Mouse (Mus musculus): Measurements from ENCODE around the gene Olfr568. TPM values are rescaled to one million over a fixed set of nuclear protein-coding genes. Genes with fewer than 3 reads are reported as not detected.

The Olfr568 gene
- polyA plus RNA-seq, 1 experiment from 2014 or later = not detected

Other genes with a start within 250 kb of the Olfr568 start
- gene Olfr554, start 238.7 kb upstream of the Olfr568 start, polyA plus RNA-seq (2015; fragmentation: Nextera tagmentation; extraction: Ambion mirVana) = not detected in 2 replicates
- gene Olfr555, start 218.3 kb upstream of the Olfr568 start, polyA plus RNA-seq (2015; fragmentation: Nextera tagmentation; extraction: Ambion mirVana) = not detected in 2 replicates
- not detected in 2 replicates for gene Olfr556, start 212.2 kb upstream of the Olfr568 start, polyA plus RNA-seq (2015; fragmentation: Nextera tagmentation; extraction: Ambion mirVana)
- gene Trim68, start 189.8 kb upstream of the Olfr568 start, polyA plus RNA-seq (2015; fragmentation: Nextera tagmentation; extraction: Ambion mirVana) = 6.6 and 6.7 TPM in 2 replicates
- gene Olfr557, start 181.2 kb upstream of the Olfr568 start, polyA plus RNA-seq (2015; fragmentation: Nextera tagmentation; extraction: Ambion mirVana) = not detected in 2 replicates
- gene Olfr558, start 174.9 kb upstream of the Olfr568 start, polyA plus RNA-seq (2015; fragmentation: Nextera tagmentation; extraction: Ambion mirVana) = not detected in 2 replicates
- not detected in 2 replicates for gene Olfr33, start 158.1 kb upstream of the Olfr568 start, polyA plus RNA-seq (2015; fragmentation: Nextera tagmentation; extraction: Ambion mirVana)
- not detected in 2 replicates for gene Olfr559, start 149.6 kb upstream of the Olfr568 start, polyA plus RNA-seq (2015; fragmentation: Nextera tagmentation; extraction: Ambion mirVana)
- not detected in 2 replicates for gene Olfr560, start 117.8 kb upstream of the Olfr568 start, polyA plus RNA-seq (2015; fragmentation: Nextera tagmentation; extraction: Ambion mirVana)
- gene Olfr78, start 117.7 kb upstream of the Olfr568 start, polyA plus RNA-seq (2015; fragmentation: Nextera tagmentation; extraction: Ambion mirVana) = 0.05 and 0.14 TPM in 2 replicates
- gene Olfr561, start 105.9 kb upstream of the Olfr568 start, polyA plus RNA-seq (2015; fragmentation: Nextera tagmentation; extraction: Ambion mirVana) = not detected in 2 replicates
- not detected in 2 replicates for gene Olfr564, start 73.6 kb upstream of the Olfr568 start, polyA plus RNA-seq (2015; fragmentation: Nextera tagmentation; extraction: Ambion mirVana)
- not detected in 2 replicates for gene Olfr566, start 18.4 kb upstream of the Olfr568 start, polyA plus RNA-seq (2015; fragmentation: Nextera tagmentation; extraction: Ambion mirVana)
- not detected in 2 replicates for gene Olfr569, start 13.8 kb downstream of the Olfr568 start, polyA plus RNA-seq (2015; fragmentation: Nextera tagmentation; extraction: Ambion mirVana)
- 0.13 TPM in 1 of 2 replicates, not detected in the other for gene Olfr570, start 17.5 kb downstream of the Olfr568 start, polyA plus RNA-seq (2015; fragmentation: Nextera tagmentation; extraction: Ambion mirVana)
- gene Olfr571, start 40.4 kb downstream of the Olfr568 start, polyA plus RNA-seq (2015; fragmentation: Nextera tagmentation; extraction: Ambion mirVana) = not detected in 2 replicates
- not detected in 2 replicates for gene Olfr572, start 47.3 kb downstream of the Olfr568 start, polyA plus RNA-seq (2015; fragmentation: Nextera tagmentation; extraction: Ambion mirVana)
- not detected in 2 replicates for gene Olfr573-ps1, start 65.5 kb downstream of the Olfr568 start, polyA plus RNA-seq (2015; fragmentation: Nextera tagmentation; extraction: Ambion mirVana)
- gene Olfr574, start 71.3 kb downstream of the Olfr568 start, polyA plus RNA-seq (2015; fragmentation: Nextera tagmentation; extraction: Ambion mirVana) = not detected in 2 replicates
- gene Olfr575, start 81.7 kb downstream of the Olfr568 start, polyA plus RNA-seq (2015; fragmentation: Nextera tagmentation; extraction: Ambion mirVana) = not detected in 2 replicates
- gene Olfr576, start 85.5 kb downstream of the Olfr568 start, polyA plus RNA-seq (2015; fragmentation: Nextera tagmentation; extraction: Ambion mirVana) = not detected in 2 replicates
- not detected in 2 replicates for gene Olfr577, start 98.8 kb downstream of the Olfr568 start, polyA plus RNA-seq (2015; fragmentation: Nextera tagmentation; extraction: Ambion mirVana)
- gene Olfr578, start 112.2 kb downstream of the Olfr568 start, polyA plus RNA-seq (2015; fragmentation: Nextera tagmentation; extraction: Ambion mirVana) = not detected in 2 replicates
- gene Olfr582, start 160.9 kb downstream of the Olfr568 start, polyA plus RNA-seq (2015; fragmentation: Nextera tagmentation; extraction: Ambion mirVana) = not detected in 2 replicates
- gene Olfr583, start 174.2 kb downstream of the Olfr568 start, polyA plus RNA-seq (2015; fragmentation: Nextera tagmentation; extraction: Ambion mirVana) = not detected in 2 replicates
- not detected in 2 replicates for gene Olfr584, start 204.8 kb downstream of the Olfr568 start, polyA plus RNA-seq (2015; fragmentation: Nextera tagmentation; extraction: Ambion mirVana)
- not detected in 2 replicates for gene Olfr585, start 220.6 kb downstream of the Olfr568 start, polyA plus RNA-seq (2015; fragmentation: Nextera tagmentation; extraction: Ambion mirVana)
- gene Olfr586, start 248.5 kb downstream of the Olfr568 start, polyA plus RNA-seq (2015; fragmentation: Nextera tagmentation; extraction: Ambion mirVana) = not detected in 2 replicates

Measured in forebrain, embryonic 15.5 days (tissue).